Mouse (Mus musculus): ENCODE measurements around the gene Fbxo5. TPM values are rescaled to one million over a fixed set of nuclear protein-coding genes. Genes with fewer than 3 reads are reported as not detected.

Fbxo5 gene
- total RNA-seq (2021): 10 to 100 TPM; 15.3 to 16.1 TPM

- peak; percentile 98 for DNase-seq
Measured at GRCm38 (mm10) chr10:5805243-5805730, at the start of gene Fbxo5. TSS of gene Fbxo5 (minus strand) at chr10:5805600.

- no peak for DNase-seq
Measured at GRCm38 (mm10) chr10:5853290-5853868, 48.0 kb upstream of the Fbxo5 start.

- DNase-seq: no peak
Measured at GRCm38 (mm10) chr10:5846939-5847338, 41.5 kb upstream of the Fbxo5 start.

- peak; percentile 63 for DNase-seq
Measured at GRCm38 (mm10) chr10:5841369-5841768, 36.0 kb upstream of the Fbxo5 start.

GRCm38 (mm10) chr10:5826336-5827025 is 21.1 kb upstream of the Fbxo5 start:
- DNase-seq: no peak

GRCm38 (mm10) chr10:5824779-5825178 is 19.4 kb upstream of the Fbxo5 start:
- DNase-seq: peak; percentile 41

- DNase-seq: peak; percentile 99
Measured at GRCm38 (mm10) chr10:5823740-5824491, 18.5 kb upstream of the Fbxo5 start, which contains the start of gene Mtrf1l. TSS of gene Mtrf1l (minus strand) at chr10:5823910.

GRCm38 (mm10) chr10:5823291-5823739 is 17.9 kb upstream of the Fbxo5 start:
- no peak for DNase-seq

- no peak for DNase-seq
Measured at GRCm38 (mm10) chr10:5818772-5819171, 13.4 kb upstream of the Fbxo5 start.

GRCm38 (mm10) chr10:5815968-5816367 is 10.6 kb upstream of the Fbxo5 start:
- no peak for DNase-seq

- DNase-seq: no peak
Measured at GRCm38 (mm10) chr10:5813724-5814123, 8.3 kb upstream of the Fbxo5 start.

- DNase-seq: no peak
Measured at GRCm38 (mm10) chr10:5807683-5808082, 2.3 kb upstream of the Fbxo5 start.

- DNase-seq: no peak
Measured at GRCm38 (mm10) chr10:5806996-5807395, 1.6 kb upstream of the Fbxo5 start.

- peak; percentile 15 for DNase-seq
Measured at GRCm38 (mm10) chr10:5806416-5806815, 1.0 kb upstream of the Fbxo5 start.

GRCm38 (mm10) chr10:5805731-5806307 is 419 bp upstream of the Fbxo5 start:
- DNase-seq: peak; percentile 98

- DNase-seq: no peak
Measured at GRCm38 (mm10) chr10:5804691-5805156, 676 bp downstream of the Fbxo5 start.

- no peak for DNase-seq
Measured at GRCm38 (mm10) chr10:5803739-5804138, 1.7 kb downstream of the Fbxo5 start.

- DNase-seq: no peak
Measured at GRCm38 (mm10) chr10:5802866-5803265, 2.5 kb downstream of the Fbxo5 start.

- DNase-seq: no peak
Measured at GRCm38 (mm10) chr10:5800490-5800889, 4.9 kb downstream of the Fbxo5 start.

- no peak for DNase-seq
Measured at GRCm38 (mm10) chr10:5798069-5798468, 7.3 kb downstream of the Fbxo5 start.

- peak; percentile 57 for DNase-seq
Measured at GRCm38 (mm10) chr10:5790657-5791056, 14.7 kb downstream of the Fbxo5 start.

GRCm38 (mm10) chr10:5786923-5787322 is 18.5 kb downstream of the Fbxo5 start:
- DNase-seq: peak; percentile 31

Measured in heart, postnatal 4 days (tissue).